Mouse (Mus musculus) E14TG2a.4 (cell line): ENCODE data around the gene Hspb2.

Experiments used
- CTCF ChIP-seq: conservative IDR thresholded peaks from 2 replicates; pipeline ENCODE4 v1.5.1; 2014; ENCODE audit warnings: low read length
- NANOG ChIP-seq: IDR thresholded peaks from 2 replicates; pipeline ENCODE4 v1.6.1; 2014; ENCODE audit warnings: borderline replicate concordance, low read length, mixed read lengths
- POU5F1 ChIP-seq: IDR thresholded peaks from 2 replicates; pipeline ENCODE4 v1.6.1; 2014; ENCODE audit warnings: low read length, borderline replicate concordance

GRCm38 (mm10) chr9:50775662-50776126 is 23.5 kb upstream of the Hspb2 start:
- no peak for TF ChIP-seq CTCF
- TF ChIP-seq POU5F1, result no peak
- no peak for TF ChIP-seq NANOG
